Mouse (Mus musculus): ENCODE results near the gene Tas2r140.

- TF ChIP-seq CTCF (conservative IDR thresholded peaks at IDR 0.05 in 1 of 2, IDR thresholded peaks at IDR 0.05 in 1 of 2; ENCODE audit: low read depth in 2 of 2, low read length in 2 of 2) (no peak), POLR2A (IDR thresholded peaks at IDR 0.05; ENCODE audit: low read depth, low read length) (no peak), ZNF384 (IDR thresholded peaks at IDR 0.05; ENCODE audit: low read depth, low read length) (no peak), ZKSCAN1 (IDR thresholded peaks at IDR 0.05; ENCODE audit: borderline replicate concordance, low read depth, low read length) (no peak), ZC3H11A (IDR thresholded peaks at IDR 0.05; ENCODE audit: low read depth, low read length) (no peak), ELF1 (IDR thresholded peaks at IDR 0.05; ENCODE audit: low read depth, low read length) (no peak), MAFK (IDR thresholded peaks at IDR 0.05; ENCODE audit: insufficient replicate concordance, low read length) (no peak), PAX5 (IDR thresholded peaks at IDR 0.05; ENCODE audit: low read length) (no peak), ETS1 (conservative IDR thresholded peaks at IDR 0.05; ENCODE audit: low read depth, low read length) (no peak; the same call in 1 of the 2 replicates)
Observed at GRCm38 (mm10) chr6:133102430-133102829, 46.8 kb upstream of the Tas2r140 start.
